Mouse (Mus musculus) adipocyte (in vitro differentiated cells): ENCODE measurements around the gene Lhfpl2.

Source experiments
- DNase-seq: peaks from one replicate; pipeline ENCODE4 v3.0.0-alpha.2; 2016; ENCODE audit warnings: low spot score

Gene Lhfpl2

DNA sequence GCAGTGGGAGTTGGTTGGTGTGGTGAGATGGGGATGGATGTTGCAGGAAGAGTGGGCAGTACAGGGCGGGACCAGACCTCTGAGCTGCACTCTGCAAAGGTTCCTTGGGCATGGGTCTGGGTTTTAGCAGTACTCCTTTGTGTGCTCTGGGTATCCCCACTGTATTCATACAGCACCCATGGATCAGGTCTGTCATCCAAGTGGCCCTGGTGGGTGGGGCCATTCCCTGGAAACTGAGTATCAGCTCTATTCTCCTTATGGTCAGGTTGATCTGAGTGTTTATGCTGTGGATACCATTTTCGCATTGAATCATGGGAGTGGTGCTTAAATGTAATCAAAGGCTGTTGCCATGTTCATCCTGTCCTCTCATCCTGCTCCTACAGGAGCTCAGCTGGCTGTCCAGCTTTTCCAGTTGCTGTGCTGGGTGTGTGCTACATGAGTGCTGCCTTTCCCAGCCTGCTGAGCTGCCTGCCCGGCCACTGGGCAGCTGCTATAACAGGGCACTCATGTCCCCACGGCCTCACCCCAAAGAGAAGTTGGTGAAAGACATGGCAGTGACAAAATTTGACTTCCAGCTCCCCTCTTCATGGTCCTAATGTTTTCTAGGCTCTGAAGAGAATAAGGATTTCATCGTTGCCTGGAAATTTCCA, 9.2 kb downstream of the Lhfpl2 start:
- DNase-seq: no peak

DNA sequence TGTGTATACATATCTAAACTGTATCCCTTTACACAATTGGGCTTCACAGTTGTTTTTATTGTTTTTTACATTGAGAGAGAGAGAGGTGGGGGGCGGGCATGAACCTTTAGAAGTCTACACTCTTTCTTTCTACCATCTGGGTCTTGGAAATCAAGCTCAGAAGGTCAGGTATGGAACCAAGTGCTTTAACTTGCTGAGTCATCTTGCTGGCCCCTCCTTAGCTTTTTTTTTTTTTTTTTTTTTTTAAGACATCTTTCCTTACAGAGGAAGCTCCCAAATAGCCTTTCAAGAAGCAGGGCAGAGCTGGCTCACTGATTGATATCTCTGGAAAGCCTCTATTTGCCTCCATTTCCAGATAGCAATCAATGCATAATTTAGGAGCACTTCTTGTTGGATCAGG, 10.7 kb downstream of the Lhfpl2 start:
- DNase-seq: no peak

GRCm38 (mm10) chr13:94069421-94070307, 12.1 kb downstream of the Lhfpl2 start:
- DNase-seq: no peak

DNA sequence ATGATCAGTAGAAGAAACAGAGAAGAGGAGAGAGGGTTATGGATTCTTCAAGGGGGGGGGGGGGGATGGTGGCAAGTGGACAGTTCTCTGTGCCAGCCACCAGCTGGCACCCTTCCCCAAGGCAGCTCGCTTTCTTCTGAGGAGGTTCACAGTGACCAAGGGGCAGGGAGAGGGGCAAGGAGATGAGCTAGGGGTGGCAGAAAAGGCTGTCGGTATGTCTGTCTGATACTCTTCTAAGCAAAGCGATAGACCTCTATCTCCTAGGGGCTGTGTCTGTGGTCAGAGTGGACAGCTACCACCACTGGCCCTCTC, 12.7 kb downstream of the Lhfpl2 start:
- DNase-seq: peak; percentile 40

- no peak for DNase-seq
Measured at GRCm38 (mm10) chr13:94070927-94071326, 13.3 kb downstream of the Lhfpl2 start.

DNA sequence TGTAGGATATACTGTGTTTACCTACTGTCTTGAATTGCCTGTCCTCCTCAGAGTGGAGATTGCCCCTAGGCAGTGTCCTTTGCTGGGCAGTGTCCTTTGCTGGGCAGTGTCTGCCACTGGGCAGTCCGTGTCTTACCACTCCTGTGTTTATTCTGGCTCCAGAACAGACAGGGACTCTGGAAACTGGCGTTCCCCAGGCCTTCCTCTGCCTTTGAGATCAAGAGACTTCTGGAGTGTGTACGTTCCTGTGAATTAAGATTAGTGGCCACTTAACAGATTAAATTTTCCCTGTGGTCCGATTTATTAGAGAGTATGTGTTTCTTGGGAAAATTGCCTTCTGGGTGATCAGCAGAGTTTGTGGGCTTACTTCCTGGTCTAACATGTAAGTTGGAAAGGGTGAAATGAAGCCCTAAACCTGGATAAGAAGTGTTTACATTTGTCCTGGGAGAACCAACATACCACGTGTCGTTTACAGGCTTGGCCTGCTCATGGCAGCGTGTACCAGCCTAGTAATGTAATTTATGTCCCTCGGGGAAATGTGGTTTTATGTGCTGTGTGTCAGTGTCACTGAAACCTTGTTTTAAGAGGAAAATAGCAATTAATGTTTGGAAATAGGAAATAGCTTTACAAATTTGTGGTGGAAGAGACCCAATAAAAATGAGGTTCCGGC, 15.6 kb downstream of the Lhfpl2 start:
- DNase-seq: no peak

GRCm38 (mm10) chr13:94073716-94074115, 16.1 kb downstream of the Lhfpl2 start:
- DNase-seq: no peak

DNA sequence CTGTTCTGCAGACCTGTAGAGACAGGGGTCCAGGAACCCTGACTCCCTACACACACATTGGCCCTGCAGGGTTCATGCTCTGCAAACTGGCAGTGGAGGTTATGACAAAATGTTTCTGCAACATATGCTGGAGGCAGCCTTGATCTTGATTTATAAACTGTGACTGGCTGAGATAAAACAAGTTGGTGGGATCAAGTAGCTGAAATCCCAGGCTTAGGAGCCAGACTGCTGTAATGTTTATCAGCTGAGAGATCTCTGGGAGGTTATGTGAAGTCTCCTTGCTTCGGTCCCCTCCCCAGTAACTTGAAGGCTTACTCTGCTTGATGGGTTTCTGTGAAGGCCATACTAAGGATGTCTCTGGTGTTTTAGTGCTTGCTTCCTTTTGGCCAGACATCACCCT, 17.6 kb downstream of the Lhfpl2 start:
- DNase-seq: no peak

- no peak for DNase-seq
Measured at GRCm38 (mm10) chr13:94077136-94078018, 19.8 kb downstream of the Lhfpl2 start.

GRCm38 (mm10) chr13:94083196-94083595, 25.6 kb downstream of the Lhfpl2 start:
- DNase-seq: no peak

DNA sequence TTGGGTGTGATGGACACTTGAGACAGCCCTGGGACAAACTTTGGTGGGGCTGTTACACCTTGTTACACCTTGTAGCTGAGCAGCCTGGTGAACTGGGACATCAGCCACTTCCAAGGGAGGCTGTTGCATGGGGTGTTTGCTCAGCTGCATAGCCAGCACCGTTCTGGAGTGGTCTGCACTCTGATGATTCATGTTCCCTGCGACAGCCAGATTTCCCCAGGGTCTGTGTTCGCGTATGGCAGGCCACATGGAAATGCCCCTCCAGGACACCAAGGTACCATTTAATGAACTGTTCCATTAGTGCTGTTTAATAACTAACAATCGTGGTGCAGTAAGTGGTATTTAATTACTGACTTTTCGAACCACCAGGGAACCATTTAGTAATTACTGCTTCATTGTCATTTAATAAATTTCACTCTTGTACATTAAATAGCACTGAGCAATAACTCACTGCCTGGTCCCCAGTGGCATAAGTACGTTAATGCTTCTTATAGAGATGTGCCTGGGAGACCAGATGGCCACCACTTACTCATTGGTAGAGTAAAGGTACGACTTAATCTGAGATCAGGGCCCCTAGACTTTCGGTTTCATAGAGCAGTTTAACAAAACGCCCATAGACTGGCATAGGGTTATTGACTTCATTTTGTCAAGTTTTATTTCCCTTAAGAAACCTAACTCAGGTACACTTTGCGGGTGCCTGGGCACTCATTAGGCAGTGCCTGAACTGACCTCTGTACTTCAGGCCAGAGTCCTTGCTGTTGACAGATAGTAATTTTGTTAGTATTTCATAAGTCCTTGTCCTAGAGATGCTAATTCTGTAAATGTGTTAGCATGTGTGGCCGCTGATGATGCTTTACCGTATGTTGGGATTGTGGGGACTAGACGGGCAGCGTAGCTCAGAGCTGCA, 26.9 kb downstream of the Lhfpl2 start:
- no peak for DNase-seq

DNA sequence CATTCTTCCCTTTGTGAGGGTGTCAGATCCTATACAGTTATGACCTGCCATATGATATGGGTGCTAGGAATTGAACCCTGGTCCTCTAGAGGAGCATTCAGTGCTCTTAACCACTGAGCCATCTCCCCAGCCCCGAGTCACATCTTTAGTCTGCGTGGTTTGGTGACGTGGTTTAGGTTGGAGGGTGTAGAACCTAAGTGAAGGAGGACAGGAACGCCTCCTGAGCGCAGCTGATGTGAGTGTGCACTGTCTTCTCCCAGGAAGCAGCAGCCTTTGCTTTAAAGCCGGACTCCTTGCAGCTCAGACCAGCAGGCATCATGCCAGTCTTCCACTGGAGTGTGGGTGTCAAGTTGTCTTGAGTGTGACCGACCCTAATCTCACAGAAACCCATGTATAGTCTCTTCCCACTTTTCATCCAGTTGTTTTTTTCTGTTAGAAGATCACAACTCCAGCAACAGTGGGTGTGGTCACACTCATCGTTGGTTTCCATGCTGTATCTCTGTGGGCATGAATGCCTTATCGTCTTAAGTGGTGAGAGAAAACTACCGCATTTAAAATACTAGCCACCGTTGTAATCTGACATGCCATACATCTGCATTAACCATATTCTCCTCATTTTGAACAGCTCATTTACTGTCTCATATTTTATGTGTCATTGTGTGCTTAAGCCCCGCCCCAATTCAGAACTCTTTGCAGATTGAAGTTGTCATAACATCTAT, 28.7 kb downstream of the Lhfpl2 start:
- no peak for DNase-seq

GRCm38 (mm10) chr13:94087061-94087460, 29.5 kb downstream of the Lhfpl2 start:
- DNase-seq: no peak

- DNase-seq: no peak
Measured at GRCm38 (mm10) chr13:94088788-94089187, 31.2 kb downstream of the Lhfpl2 start.

GRCm38 (mm10) chr13:94089286-94089685, 31.7 kb downstream of the Lhfpl2 start:
- no peak for DNase-seq

GRCm38 (mm10) chr13:94091366-94091765, 33.8 kb downstream of the Lhfpl2 start:
- no peak for DNase-seq

- DNase-seq: peak; percentile 47
Measured at GRCm38 (mm10) chr13:94094176-94094575, 36.6 kb downstream of the Lhfpl2 start.

GRCm38 (mm10) chr13:94094625-94095024, 37.0 kb downstream of the Lhfpl2 start:
- DNase-seq: no peak

DNA sequence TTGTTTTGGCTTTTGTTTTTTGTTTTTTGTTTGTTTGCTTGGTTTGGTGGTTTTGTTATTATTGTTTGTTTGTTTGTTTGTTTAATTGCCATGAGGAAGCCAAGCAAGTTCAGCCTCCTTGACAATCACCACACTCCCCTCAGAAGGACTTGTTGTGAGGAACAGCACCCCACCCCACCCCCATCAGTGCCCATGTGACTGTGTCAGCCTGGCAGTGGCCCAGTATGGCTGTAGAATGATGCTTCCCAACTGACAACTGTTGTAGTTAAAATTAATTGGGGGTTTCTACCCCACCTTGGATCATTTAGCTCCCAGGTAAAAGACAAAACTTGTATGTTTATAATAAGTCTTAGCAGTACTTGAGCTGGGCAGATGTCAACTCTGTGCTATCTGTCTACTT, 37.6 kb downstream of the Lhfpl2 start:
- DNase-seq: no peak

- DNase-seq: no peak
Measured at GRCm38 (mm10) chr13:94097667-94098066, 40.1 kb downstream of the Lhfpl2 start.
